Mouse (Mus musculus) kidney, embryonic 16.5 days (tissue): Measurements from ENCODE around the gene Snx4. TPM values are rescaled to one million over a fixed set of nuclear protein-coding genes. Genes with fewer than 3 reads are reported as not detected.

Experiments
- ATAC-seq: fragments of 200-750 bp; cut with Nextera tagmentation; 2 replicates; pipeline ENCODE4 v1.8.0; 2017; ENCODE audit warnings: moderate TSS enrichment; ENCODE audit not compliant: low FRiP score, low TSS enrichment
- H3K27ac ChIP-seq: fragments of 300-500 bp; sonication (generic); 2 replicates; pipeline ENCODE4 v1.5.1; 2014; ENCODE audit warnings: low read length
- H3K27me3 ChIP-seq: fragments of 300-500 bp; sonication (generic); 2 replicates; pipeline ENCODE4 v1.6.1; 2014; ENCODE audit warnings: low read length, control low read depth, mixed read lengths; ENCODE audit not compliant: insufficient read depth
- H3K36me3 ChIP-seq: fragments of 300-500 bp; sonication (generic); 2 replicates; pipeline ENCODE4 v1.6.1; 2014; ENCODE audit warnings: low read length, control low read depth, mixed read lengths; ENCODE audit not compliant: insufficient read depth
- H3K4me1 ChIP-seq: fragments of 300-500 bp; sonication (generic); 2 replicates; pipeline ENCODE4 v1.6.1; 2014; ENCODE audit warnings: low read length, control low read depth, mixed read lengths; ENCODE audit not compliant: insufficient read depth
- H3K4me2 ChIP-seq: fragments of 300-500 bp; sonication (generic); replicated peaks from 2 replicates; pipeline ENCODE4 v1.6.1; 2014; ENCODE audit warnings: low read depth, low read length
- H3K4me3 ChIP-seq: fragments of 300-500 bp; sonication (generic); 2 replicates; pipeline ENCODE4 v1.5.1; 2014; ENCODE audit warnings: mild to moderate bottlenecking, low read length
- H3K9ac ChIP-seq: fragments of 300-500 bp; sonication (generic); replicated peaks from 2 replicates; pipeline ENCODE4 v1.6.1; 2014; ENCODE audit warnings: low read length
- H3K9me3 ChIP-seq: fragments of 300-500 bp; sonication (generic); 2 replicates; pipeline ENCODE4 v1.6.1; 2016; ENCODE audit warnings: low read length, control low read depth
- WGBS: fragments of 180-500 bp; shearing (Covaris S2); extraction: QIAGEN DNeasy Blood & Tissue Kit; methylation state at CpG from one replicate; pipeline ENCODE4 v1.1.7; 2014; 5-methylcytosine and 5-hydroxymethylcytosine counted together
- polyA plus RNA-seq: library from polyadenylated mRNA; unstranded; fragments of >200 nt; fragmentation: Nextera tagmentation; extraction: Ambion mirVana; gene quantifications from 2 replicates; pipeline ENCODE4 v1.2.1, GENCODE M21; 2015

Snx4 gene
- polyA plus RNA-seq, 1 experiment from 2014 or later, result 90.6 TPM

DNA sequence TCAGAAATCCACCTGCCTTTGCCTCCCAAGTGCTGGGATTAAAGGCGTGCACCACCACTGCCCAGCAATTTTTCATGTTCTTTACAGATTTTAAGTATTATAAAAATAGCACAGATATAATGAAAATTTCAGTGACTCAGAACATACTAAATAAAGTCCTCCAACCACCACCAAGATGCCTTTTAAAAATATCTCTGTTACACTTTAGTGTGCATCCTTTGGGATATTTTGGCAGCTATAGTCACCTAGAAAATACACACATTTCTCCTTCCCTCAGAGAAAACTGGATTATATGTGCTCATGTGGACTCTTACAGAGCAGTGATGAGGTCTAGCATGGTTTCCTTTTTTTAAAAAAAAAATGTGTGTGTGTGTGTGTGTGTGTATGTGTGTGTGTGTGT, 46.3 kb downstream of the Snx4 start:
- H3K9ac ChIP-seq, result no peak overlapping the region
- ATAC-seq, result no peak
- no peaks in the 10 kb centered on the region for H3K27me3 ChIP-seq
- H3K9me3 ChIP-seq, result peaks cover 2% of the 10 kb centered on the region; the same call in 1 of the 2 replicates
- peaks cover 56% of the 10 kb centered on the region for H3K36me3 ChIP-seq
- no peaks in the 10 kb centered on the region for H3K4me1 ChIP-seq
- no peak overlapping the region for H3K4me2 ChIP-seq
- 94% methylated on average over 1 of the region's 1 CpGs for WGBS
- no peak overlapping the region for H3K4me3 ChIP-seq
- H3K27ac ChIP-seq, result no peak overlapping the region

DNA sequence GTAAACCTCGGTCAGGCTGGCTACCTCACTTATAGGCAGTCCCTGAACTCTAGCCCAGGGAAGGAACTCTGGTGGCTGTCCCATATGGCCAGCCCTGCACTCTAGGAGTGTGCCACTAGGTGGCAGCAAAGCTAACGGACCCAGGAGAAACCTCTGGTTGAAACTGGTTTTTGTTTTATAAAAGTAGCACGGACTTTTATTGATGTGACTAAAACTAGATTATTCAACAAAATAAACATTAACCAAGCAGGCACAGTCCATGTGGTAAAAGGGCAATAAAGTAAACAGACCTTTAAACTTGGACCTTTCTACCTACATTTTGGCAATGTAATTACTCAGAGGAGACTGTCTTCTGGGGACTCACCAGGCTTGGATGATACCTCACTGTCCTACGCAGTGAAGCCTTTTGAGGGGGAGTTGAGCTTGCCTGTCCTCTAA, 55.4 kb downstream of the Snx4 start:
- H3K4me3 ChIP-seq, result no peak overlapping the region
- no peak overlapping the region for H3K9ac ChIP-seq
- H3K27me3 ChIP-seq, result no peaks in the 10 kb centered on the region
- no peaks in the 10 kb centered on the region for H3K9me3 ChIP-seq
- peak; percentile 57 for ATAC-seq
- H3K36me3 ChIP-seq, result peaks cover 10% of the 10 kb centered on the region; the same call in 1 of the 2 replicates
- WGBS, result 12% methylated on average over 4 of the region's 4 CpGs
- no peak overlapping the region for H3K27ac ChIP-seq
- no peak overlapping the region for H3K4me2 ChIP-seq
- peaks cover 3% of the 10 kb centered on the region; the same call in 1 of the 2 replicates for H3K4me1 ChIP-seq

DNA sequence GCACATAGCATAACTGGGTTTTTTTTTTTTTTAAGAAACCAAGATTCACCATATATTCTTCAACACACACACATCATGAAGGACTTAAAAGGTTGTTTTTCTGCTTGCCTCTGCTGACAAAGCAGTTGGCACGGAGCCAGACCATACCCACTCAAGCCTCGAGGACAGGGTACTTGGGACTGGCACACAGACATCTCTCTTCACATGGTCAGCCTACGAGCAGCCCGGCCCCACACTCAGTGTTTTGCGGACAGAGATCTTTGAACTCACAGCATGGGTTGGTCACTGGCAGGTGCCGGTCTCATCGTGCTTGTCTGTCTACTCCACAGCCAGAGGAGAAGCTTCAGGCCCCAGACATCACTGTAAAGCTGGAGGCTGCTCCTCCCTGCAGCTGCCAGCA, 56.5 kb downstream of the Snx4 start:
- ATAC-seq, result no peak
- no peak overlapping the region for H3K27ac ChIP-seq
- no peak overlapping the region for H3K9ac ChIP-seq
- WGBS, result 76% methylated on average over 7 of the region's 7 CpGs
- H3K36me3 ChIP-seq, result peaks cover 10% of the 10 kb centered on the region; the same call in 1 of the 2 replicates
- no peaks in the 10 kb centered on the region for H3K27me3 ChIP-seq
- no peaks in the 10 kb centered on the region for H3K9me3 ChIP-seq
- H3K4me1 ChIP-seq, result peaks cover 3% of the 10 kb centered on the region; the same call in 1 of the 2 replicates
- no peak overlapping the region for H3K4me2 ChIP-seq
- no peak overlapping the region for H3K4me3 ChIP-seq

DNA sequence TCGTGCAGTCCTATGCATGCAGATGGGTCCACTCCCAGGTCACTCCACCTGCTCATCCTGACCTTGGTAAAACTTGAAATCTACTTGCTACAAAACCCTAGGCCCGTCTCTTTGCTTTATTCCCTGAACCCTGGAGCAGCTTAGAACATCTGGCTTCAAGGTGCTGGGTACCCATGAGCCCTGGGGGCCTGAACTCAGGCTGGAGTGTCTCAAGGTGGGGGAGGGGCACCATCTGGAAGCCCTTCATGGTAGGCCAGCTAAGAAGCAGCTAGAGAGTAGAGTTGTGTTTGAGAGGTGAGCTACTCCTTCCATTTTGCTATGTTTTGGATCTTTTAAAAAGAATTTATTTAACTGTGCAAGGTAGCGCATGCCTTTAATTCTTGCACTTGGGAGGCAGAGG, 57.8 kb downstream of the Snx4 start:
- Histone ChIP-seq H3K4me1 (peaks cover 3% of the 10 kb centered on the region; the same call in 1 of the 2 replicates), H3K9me3 (no peaks in the 10 kb centered on the region), H3K36me3 (peaks cover 10% of the 10 kb centered on the region; the same call in 1 of the 2 replicates), H3K27me3 (no peaks in the 10 kb centered on the region), H3K4me2 (no peak overlapping the region), H3K4me3 (no peak overlapping the region), H3K9ac (no peak overlapping the region), H3K27ac (no peak overlapping the region)
- ATAC-seq, result no peak
- WGBS, result 90% methylated on average over 3 of the region's 3 CpGs

DNA sequence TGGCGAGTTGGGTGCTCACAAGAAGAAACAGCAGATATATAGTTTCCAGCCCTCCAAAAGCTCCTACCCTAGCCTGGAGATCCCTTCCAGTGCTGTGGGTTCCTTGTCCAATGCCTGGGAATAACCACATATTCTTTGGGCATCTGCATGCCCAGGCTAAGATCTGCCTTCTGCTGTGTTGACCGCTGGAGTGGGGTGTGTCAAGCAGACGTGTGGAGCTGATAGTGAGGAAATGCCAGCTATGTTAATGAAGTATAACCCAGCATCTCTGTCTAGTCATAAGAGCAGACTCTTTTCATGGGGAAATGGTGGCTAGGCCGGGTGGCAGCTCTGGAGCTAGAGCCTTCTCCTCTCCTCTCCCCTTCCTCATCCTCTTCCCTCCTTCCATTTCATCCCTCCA, 64.4 kb downstream of the Snx4 start:
- Histone ChIP-seq H3K9ac (no peak overlapping the region), H3K9me3 (no peaks in the 10 kb centered on the region), H3K36me3 (no peaks in the 10 kb centered on the region), H3K4me2 (no peak overlapping the region), H3K27me3 (no peaks in the 10 kb centered on the region), H3K4me1 (no peaks in the 10 kb centered on the region), H3K27ac (no peak overlapping the region), H3K4me3 (no peak overlapping the region)
- 87% methylated on average over 4 of the region's 4 CpGs for WGBS
- ATAC-seq, result no peak

DNA sequence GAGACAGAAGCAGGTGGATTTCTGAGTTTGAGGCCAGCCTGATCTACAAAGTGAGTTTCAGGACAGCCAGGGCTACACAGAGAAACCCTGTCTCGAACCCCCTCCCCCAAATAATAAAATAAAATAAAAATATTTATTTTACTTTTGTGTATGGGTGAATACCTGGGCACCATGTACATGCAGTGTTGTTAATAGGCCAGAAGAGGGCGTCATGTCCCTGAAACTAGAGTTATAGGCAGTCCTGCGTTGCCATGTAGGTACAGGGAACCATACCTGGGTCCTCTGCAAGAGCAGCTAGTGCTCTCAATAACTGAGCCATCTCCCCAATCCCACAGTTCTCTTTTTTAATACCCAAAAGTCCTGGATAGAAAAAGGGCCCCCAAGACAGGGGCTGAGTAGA, 66.4 kb downstream of the Snx4 start:
- H3K4me2 ChIP-seq, result no peak overlapping the region
- H3K4me1 ChIP-seq, result no peaks in the 10 kb centered on the region
- ATAC-seq, result no peak
- no peaks in the 10 kb centered on the region for H3K27me3 ChIP-seq
- no peaks in the 10 kb centered on the region for H3K36me3 ChIP-seq
- H3K27ac ChIP-seq, result no peak overlapping the region
- WGBS, result 63% methylated on average over 3 of the region's 3 CpGs
- no peaks in the 10 kb centered on the region for H3K9me3 ChIP-seq
- H3K9ac ChIP-seq, result no peak overlapping the region
- no peak overlapping the region for H3K4me3 ChIP-seq

DNA sequence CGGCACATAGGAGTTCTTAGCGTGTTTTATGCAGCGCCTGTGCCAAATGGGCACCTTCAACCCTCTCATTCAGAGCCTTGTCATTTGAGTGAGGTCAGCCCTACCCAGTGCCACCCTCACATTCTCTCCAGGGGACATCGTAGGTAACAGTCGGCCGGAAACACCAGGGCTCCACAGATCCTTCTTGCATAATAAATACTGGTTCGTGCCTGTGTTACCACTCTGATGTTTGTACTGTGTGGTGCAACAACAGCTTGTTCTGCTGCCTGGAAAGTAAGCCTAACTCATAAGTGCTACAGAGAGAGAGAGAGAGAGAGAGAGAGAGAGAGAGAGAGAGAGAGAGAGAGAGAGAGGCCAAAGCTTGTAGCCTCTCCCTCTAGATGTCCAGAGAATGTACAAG, 66.8 kb downstream of the Snx4 start:
- no peak overlapping the region for H3K4me2 ChIP-seq
- H3K27me3 ChIP-seq, result no peaks in the 10 kb centered on the region
- H3K27ac ChIP-seq, result no peak overlapping the region
- H3K9ac ChIP-seq, result no peak overlapping the region
- no peaks in the 10 kb centered on the region for H3K36me3 ChIP-seq
- H3K4me3 ChIP-seq, result no peak overlapping the region
- 88% methylated on average over 7 of the region's 7 CpGs for WGBS
- ATAC-seq, result no peak
- no peaks in the 10 kb centered on the region for H3K9me3 ChIP-seq
- no peaks in the 10 kb centered on the region for H3K4me1 ChIP-seq

DNA sequence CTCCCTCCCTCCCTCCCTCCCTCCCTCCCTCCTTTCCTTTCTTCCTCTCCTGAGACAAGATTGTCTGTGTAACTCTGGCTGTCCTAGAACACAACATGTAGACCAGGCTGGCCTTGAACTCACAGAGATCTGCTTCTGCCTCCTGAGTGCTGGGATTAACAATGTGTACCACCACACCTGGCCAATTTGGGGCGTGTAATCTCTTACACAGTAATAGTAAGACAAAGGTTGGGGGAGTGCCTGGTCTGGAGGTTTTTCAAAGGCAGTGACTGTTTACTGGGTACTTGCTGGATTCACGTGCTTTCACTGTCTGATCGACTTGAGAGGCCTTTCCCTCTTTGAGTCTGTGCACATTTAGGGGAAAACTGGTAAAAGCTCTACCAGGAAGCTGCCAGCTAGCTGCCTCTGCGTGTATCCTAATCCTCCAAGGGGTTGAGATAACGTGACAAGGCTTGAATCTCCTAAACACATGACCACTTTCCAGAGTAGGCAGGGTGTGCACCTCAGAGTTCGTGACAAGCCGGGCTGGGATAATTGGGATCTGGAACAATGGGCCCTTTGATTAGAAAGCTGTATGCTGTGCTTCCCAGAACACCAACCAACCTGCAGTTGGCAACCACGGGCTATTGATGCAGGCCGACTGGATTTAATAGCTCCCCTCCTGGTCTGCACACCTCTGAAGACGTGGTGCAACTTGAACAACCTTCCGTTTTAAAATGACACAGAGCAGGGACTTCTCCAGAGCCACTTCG, 74.6 kb downstream of the Snx4 start:
- no peak overlapping the region for H3K27ac ChIP-seq

DNA sequence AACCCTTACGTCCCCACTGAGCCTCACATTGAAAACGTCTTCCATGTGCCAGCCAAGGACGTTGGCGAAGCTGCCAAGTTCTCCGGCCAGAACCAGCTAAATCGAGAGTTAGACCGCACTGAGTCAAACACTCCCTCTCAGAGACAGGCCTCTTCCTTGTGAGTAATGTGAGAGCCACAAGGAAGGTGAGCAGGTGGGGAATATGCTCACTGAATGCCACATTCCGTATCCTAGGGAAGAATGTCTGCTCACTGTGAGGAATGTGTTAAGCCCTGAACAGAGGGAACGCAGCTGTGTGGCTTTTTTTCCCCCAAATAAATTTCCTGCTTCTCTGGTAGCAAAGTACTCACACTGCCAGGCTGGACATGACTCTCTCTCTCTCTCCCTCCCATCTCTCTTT, 75.3 kb downstream of the Snx4 start:
- Histone ChIP-seq H3K4me2 (no peak overlapping the region), H3K9ac (no peak overlapping the region), H3K27me3 (no peaks in the 10 kb centered on the region), H3K4me3 (no peak overlapping the region), H3K9me3 (no peaks in the 10 kb centered on the region), H3K27ac (no peak overlapping the region), H3K4me1 (no peaks in the 10 kb centered on the region), H3K36me3 (no peaks in the 10 kb centered on the region)
- ATAC-seq, result no peak
- 67% methylated on average over 9 of the region's 9 CpGs for WGBS

More for the DNA sequence above, 74.6 kb downstream of the Snx4 start:
- no peaks in the 10 kb centered on the region for H3K36me3 ChIP-seq
- ATAC-seq, result 0 out of 2 replicates have a peak, but pooled peaks have one; percentile 42
- no peaks in the 10 kb centered on the region for H3K27me3 ChIP-seq
- no peak overlapping the region for H3K9ac ChIP-seq
- H3K4me2 ChIP-seq, result no peak overlapping the region
- H3K9me3 ChIP-seq, result no peaks in the 10 kb centered on the region
- 56% methylated on average over 12 of the region's 12 CpGs for WGBS
- no peaks in the 10 kb centered on the region for H3K4me1 ChIP-seq
- no peak overlapping the region for H3K4me3 ChIP-seq

DNA sequence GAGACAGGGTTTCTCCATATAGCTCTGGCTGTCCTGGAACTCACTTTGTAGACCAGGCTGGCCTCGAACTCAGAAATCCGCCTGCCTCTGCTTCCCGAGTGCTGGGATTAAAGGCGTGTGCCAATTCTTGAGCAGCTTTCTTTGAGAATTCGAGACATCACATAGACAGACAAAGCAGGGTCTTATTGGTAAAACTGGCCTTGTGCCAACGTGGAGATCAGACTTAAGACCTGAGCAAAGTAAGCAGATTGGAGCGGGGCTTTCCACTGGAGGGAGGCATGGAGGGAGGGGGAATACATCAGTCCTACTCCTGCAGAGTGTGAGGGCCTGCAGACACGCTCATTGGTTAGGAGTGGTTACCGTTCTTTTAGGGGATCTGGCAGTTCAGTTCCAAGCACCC, 75.9 kb downstream of the Snx4 start:
- Histone ChIP-seq H3K27me3 (no peaks in the 10 kb centered on the region), H3K9ac (no peak overlapping the region), H3K9me3 (no peaks in the 10 kb centered on the region), H3K4me1 (no peaks in the 10 kb centered on the region), H3K4me2 (no peak overlapping the region), H3K36me3 (no peaks in the 10 kb centered on the region), H3K4me3 (no peak overlapping the region), H3K27ac (no peak overlapping the region)
- 81% methylated on average over 9 of the region's 9 CpGs for WGBS
- ATAC-seq, result no peak
